Mouse (Mus musculus) small intestine, adult 2 months (tissue): Measurements from ENCODE around the gene Rapsn.

Source experiments
- CTCF ChIP-seq: fragments of 200-500 bp; IDR thresholded peaks from 2 replicates; pipeline ENCODE4 v1.5.1; 2012; ENCODE audit warnings: low read depth, mild to moderate bottlenecking, control low read depth, inconsistent platforms, low read length, moderate library complexity, mixed read lengths; ENCODE audit not compliant: insufficient replicate concordance, insufficient read length; ENCODE audit errors: extremely low read depth
- POLR2A ChIP-seq: fragments of 200-500 bp; IDR thresholded peaks from 2 replicates; pipeline ENCODE4 v1.6.1; 2012; ENCODE audit warnings: low read depth, mild to moderate bottlenecking, control low read depth, inconsistent platforms, low read length, moderate library complexity

GRCm38 (mm10) chr2:91062779-91063606 lies 27.6 kb downstream of the Rapsn start:
- TF ChIP-seq CTCF (no peak), POLR2A (no peak)
